Mouse (Mus musculus): ENCODE results near the gene Esrra.

DNA sequence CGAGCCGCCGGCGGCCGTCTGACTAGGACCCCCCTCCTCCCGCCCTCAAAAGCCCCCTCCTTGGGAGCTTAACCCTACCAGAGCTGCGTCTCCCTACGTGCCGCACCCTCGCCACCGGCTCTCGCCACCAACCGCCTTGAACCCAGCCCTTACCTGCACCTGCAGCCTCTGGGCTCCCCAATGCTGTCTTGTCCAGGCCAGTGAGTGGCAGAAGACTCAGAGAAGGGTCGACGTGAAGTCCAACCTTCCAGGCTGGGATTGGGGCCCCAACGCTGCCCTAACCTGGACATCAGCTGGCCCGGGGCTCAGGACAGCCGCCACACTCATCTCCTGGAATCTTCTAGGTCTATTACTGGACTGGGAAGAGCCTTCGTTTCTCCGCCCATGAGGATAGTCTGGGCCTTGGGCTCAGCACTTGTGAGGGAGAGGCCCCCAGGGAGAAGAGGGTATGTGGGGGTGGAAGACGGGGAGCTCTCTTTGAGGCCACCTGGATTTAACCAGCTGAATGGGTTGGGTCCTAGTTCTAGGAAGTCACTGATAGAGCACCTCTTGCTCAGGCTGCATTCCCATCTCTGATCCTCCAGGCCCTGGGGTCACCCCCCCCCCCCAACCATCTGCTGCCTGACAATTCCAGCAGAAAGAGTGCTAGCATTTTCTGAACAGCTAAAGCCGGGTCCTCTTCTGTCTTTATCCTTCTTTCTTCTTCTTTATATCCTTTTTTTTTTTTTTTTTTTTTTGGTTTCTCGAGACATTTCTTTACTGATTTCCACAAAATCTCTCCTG is 12.8 kb upstream of the Esrra start, which contains the start of gene Kcnk4:
- TF ChIP-seq CTCF (IDR thresholded peaks at IDR 0.05; ENCODE audit: borderline replicate concordance, control insufficient read depth, extremely low read depth, insufficient read depth, low read length, poor library complexity), result no peak
- TF ChIP-seq POLR2A (IDR thresholded peaks at IDR 0.05; ENCODE audit: control insufficient read depth, extremely low read depth, insufficient read depth, low read length, poor library complexity), result no peak
